Mouse (Mus musculus): ENCODE results near the gene Foxc1. TPM values are rescaled to one million over a fixed set of nuclear protein-coding genes. Genes with fewer than 3 reads are reported as not detected.

Gene Foxc1
- 1.9 and 2.0 TPM in 2 replicates for polyA plus RNA-seq (2012; rRNA removed)

DNA sequence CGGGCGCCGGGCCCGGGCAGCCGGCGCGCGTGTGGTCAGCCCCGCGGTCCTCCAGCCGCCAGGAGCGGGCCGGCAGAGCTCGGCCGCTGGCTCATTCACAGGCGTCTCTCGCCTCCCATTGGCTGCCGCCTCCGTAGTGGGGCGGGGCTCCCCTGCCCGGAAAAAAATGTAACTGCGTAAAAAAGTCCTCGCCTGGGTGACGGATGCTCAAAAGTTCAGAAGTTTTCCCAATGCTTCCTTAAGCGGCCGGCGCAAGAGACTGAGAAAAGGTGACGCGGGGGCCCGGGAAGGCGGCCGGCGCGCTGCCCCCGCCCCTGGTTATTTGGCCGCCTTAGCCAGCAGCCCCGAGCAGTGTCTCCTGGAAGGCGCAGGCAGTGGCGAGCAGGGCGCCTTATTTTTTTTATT, at the start of gene Foxc1:
Gene Foxc1, plus strand, starts transcription at position 206 of the 405 bp plus-strand sequence.
- H3K27ac ChIP-seq (ENCODE audit: insufficient read depth, low read length), result no peak within 1 kb of the TSS
- WGBS, result under 1% methylated on average over 36 of the region's 40 CpGs

GRCm38 (mm10) chr13:31760411-31760810, 46.0 kb upstream of the Foxc1 start:
- Histone ChIP-seq H3K27ac (ENCODE audit: insufficient read depth, low read length) (no peak overlapping the region), H3K27me3 (ENCODE audit: control insufficient read depth, insufficient read depth, low read length) (no peaks in the 10 kb centered on the region), H3K4me3 (replicated peaks; ENCODE audit: insufficient read depth, low read depth, low read length) (no peak overlapping the region), H3K4me1 (ENCODE audit: control insufficient read depth, insufficient read depth, low read length) (no peaks in the 10 kb centered on the region)
- DNase-seq, result no peak
- no peak for TF ChIP-seq CTCF (IDR thresholded peaks at IDR 0.05; ENCODE audit: borderline replicate concordance, insufficient read depth, low read depth, low read length)
- no peak for TF ChIP-seq POLR2A (IDR thresholded peaks at IDR 0.05; ENCODE audit: borderline replicate concordance, insufficient read depth, low read length)
- WGBS, result 59% methylated on average over 4 of the region's 4 CpGs

More for the DNA sequence above, at the start of gene Foxc1:
- Histone ChIP-seq H3K27me3 (ENCODE audit: control insufficient read depth, insufficient read depth, low read length) (peaks cover 22% of the 10 kb centered on the region), H3K4me3 (replicated peaks; ENCODE audit: insufficient read depth, low read depth, low read length) (peak within 1 kb of the TSS; percentile 17), H3K4me1 (ENCODE audit: control insufficient read depth, insufficient read depth, low read length) (no peaks in the 10 kb centered on the region)
- DNase-seq, result peak; percentile 43 to 48
- TF ChIP-seq CTCF (IDR thresholded peaks at IDR 0.05; ENCODE audit: borderline replicate concordance, insufficient read depth, low read depth, low read length) (no peak), POLR2A (IDR thresholded peaks at IDR 0.05; ENCODE audit: borderline replicate concordance, insufficient read depth, low read length) (no peak)

DNA sequence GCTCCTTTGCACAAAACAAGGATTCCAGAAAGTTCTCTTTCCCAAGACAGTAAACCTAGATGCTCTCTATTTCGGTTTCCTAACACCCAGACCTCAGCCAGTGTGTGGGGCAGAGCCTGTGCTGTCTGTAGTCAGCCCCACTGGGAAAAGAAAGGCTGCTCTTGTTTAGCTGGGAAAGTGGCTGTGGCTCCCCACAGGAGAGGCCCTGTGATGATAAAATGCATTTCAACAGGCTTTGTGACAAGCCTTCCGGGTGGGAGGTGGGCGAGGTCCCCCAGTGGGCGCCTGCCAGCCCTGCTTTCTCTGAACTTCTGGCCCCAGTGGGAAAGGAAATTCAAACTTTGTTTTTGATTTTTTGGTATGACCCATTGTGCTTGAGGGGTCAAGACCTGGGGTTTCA, 45.4 kb upstream of the Foxc1 start:
- DNase-seq, result no peak
- H3K4me3 ChIP-seq (replicated peaks; ENCODE audit: insufficient read depth, low read depth, low read length), result no peak overlapping the region
- 46% methylated on average over 4 of the region's 4 CpGs for WGBS
- H3K4me1 ChIP-seq (ENCODE audit: control insufficient read depth, insufficient read depth, low read length), result no peaks in the 10 kb centered on the region
- H3K27me3 ChIP-seq (ENCODE audit: control insufficient read depth, insufficient read depth, low read length), result no peaks in the 10 kb centered on the region
- no peak overlapping the region for H3K27ac ChIP-seq (ENCODE audit: insufficient read depth, low read length)
- TF ChIP-seq POLR2A (IDR thresholded peaks at IDR 0.05; ENCODE audit: borderline replicate concordance, insufficient read depth, low read length) (no peak), CTCF (IDR thresholded peaks at IDR 0.05; ENCODE audit: borderline replicate concordance, insufficient read depth, low read depth, low read length) (no peak)

DNA sequence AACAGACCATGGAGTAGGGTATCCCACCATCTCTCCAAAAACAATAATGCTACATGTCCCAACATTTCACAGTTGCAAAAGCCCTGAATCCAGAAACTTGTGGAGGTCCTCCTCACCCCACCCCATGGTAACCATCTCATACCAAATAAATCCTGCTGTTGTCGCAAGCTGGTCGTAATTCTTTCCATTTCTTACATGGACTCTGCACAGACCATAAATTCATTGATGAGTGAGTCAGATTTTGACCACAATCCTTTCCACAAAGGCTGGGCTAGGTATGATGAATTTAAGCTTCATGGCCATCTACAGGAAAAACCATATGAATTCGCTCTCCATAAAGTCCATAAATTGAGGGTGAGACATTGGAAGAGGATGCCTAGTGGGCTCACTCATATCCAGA, 42.0 kb upstream of the Foxc1 start:
- 96% methylated on average over 3 of the region's 3 CpGs for WGBS
- no peak for DNase-seq
- Histone ChIP-seq H3K27ac (ENCODE audit: insufficient read depth, low read length) (no peak overlapping the region), H3K27me3 (ENCODE audit: control insufficient read depth, insufficient read depth, low read length) (no peaks in the 10 kb centered on the region), H3K4me1 (ENCODE audit: control insufficient read depth, insufficient read depth, low read length) (no peaks in the 10 kb centered on the region), H3K4me3 (replicated peaks; ENCODE audit: insufficient read depth, low read depth, low read length) (no peak overlapping the region)
- TF ChIP-seq POLR2A (IDR thresholded peaks at IDR 0.05; ENCODE audit: borderline replicate concordance, insufficient read depth, low read length), result no peak
- TF ChIP-seq CTCF (IDR thresholded peaks at IDR 0.05; ENCODE audit: borderline replicate concordance, insufficient read depth, low read depth, low read length), result no peak

DNA sequence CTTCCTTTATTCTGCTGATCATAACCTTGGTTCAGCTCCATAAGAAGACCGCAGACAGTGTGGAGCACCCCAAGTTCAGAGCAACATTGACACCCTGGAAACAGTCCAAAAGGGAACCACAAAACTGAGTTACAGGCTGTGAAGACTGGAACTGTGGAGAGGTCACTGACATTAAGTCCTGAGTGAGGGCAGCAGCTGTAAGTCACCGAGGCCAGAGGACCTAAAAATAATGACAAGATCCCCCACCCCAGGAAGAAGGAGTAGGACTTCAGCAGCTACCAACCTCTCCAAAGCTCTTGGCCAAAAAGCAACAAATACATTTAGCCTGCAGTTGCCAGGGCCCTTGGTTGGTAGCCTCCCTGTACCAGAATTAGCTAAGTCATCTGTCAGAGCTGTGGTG, 40.9 kb upstream of the Foxc1 start:
- 74% methylated on average over 2 of the region's 2 CpGs for WGBS
- no peak overlapping the region for H3K27ac ChIP-seq (ENCODE audit: insufficient read depth, low read length)

GRCm38 (mm10) chr13:31772882-31773281, 33.6 kb upstream of the Foxc1 start:
- H3K4me1 ChIP-seq (ENCODE audit: control insufficient read depth, insufficient read depth, low read length), result no peaks in the 10 kb centered on the region
- DNase-seq, result no peak
- no peak overlapping the region for H3K4me3 ChIP-seq (replicated peaks; ENCODE audit: insufficient read depth, low read depth, low read length)
- no peak overlapping the region for H3K27ac ChIP-seq (ENCODE audit: insufficient read depth, low read length)
- WGBS, result 75% methylated on average over 5 of the region's 5 CpGs
- TF ChIP-seq POLR2A (IDR thresholded peaks at IDR 0.05; ENCODE audit: borderline replicate concordance, insufficient read depth, low read length) (no peak), CTCF (IDR thresholded peaks at IDR 0.05; ENCODE audit: borderline replicate concordance, insufficient read depth, low read depth, low read length) (no peak)
- no peaks in the 10 kb centered on the region for H3K27me3 ChIP-seq (ENCODE audit: control insufficient read depth, insufficient read depth, low read length)

More for the DNA sequence above, 40.9 kb upstream of the Foxc1 start:
- no peak for DNase-seq
- H3K4me3 ChIP-seq (replicated peaks; ENCODE audit: insufficient read depth, low read depth, low read length), result no peak overlapping the region
- H3K4me1 ChIP-seq (ENCODE audit: control insufficient read depth, insufficient read depth, low read length), result no peaks in the 10 kb centered on the region
- no peaks in the 10 kb centered on the region for H3K27me3 ChIP-seq (ENCODE audit: control insufficient read depth, insufficient read depth, low read length)
- TF ChIP-seq POLR2A (IDR thresholded peaks at IDR 0.05; ENCODE audit: borderline replicate concordance, insufficient read depth, low read length), result no peak
- no peak for TF ChIP-seq CTCF (IDR thresholded peaks at IDR 0.05; ENCODE audit: borderline replicate concordance, insufficient read depth, low read depth, low read length)

DNA sequence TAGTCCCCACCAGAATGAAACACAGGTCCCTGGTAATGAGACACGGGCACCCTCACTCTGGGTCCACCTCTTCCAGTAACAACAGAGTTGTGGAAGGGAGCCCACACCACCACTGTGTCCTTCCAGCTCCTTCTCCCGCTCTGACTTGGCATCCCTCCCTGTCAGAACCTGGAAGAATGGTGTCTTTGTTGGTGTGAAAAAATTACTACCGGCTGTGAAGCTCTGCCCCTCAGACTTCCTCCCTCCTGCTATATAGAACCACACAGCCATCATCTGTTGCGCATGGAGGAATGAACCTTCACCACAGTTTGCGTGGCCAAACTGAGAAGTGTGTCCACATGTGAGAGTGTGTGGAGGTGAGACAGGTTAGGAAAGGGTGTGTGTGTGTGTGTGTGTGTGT, 30.7 kb upstream of the Foxc1 start:
- no peaks in the 10 kb centered on the region for H3K27me3 ChIP-seq (ENCODE audit: control insufficient read depth, insufficient read depth, low read length)
- DNase-seq, result no peak
- 23% methylated on average over 5 of the region's 5 CpGs for WGBS
- no peaks in the 10 kb centered on the region for H3K4me1 ChIP-seq (ENCODE audit: control insufficient read depth, insufficient read depth, low read length)
- H3K4me3 ChIP-seq (replicated peaks; ENCODE audit: insufficient read depth, low read depth, low read length), result no peak overlapping the region
- TF ChIP-seq CTCF (IDR thresholded peaks at IDR 0.05; ENCODE audit: borderline replicate concordance, insufficient read depth, low read depth, low read length) (no peak), POLR2A (IDR thresholded peaks at IDR 0.05; ENCODE audit: borderline replicate concordance, insufficient read depth, low read length) (no peak)
- H3K27ac ChIP-seq (ENCODE audit: insufficient read depth, low read length), result no peak overlapping the region

DNA sequence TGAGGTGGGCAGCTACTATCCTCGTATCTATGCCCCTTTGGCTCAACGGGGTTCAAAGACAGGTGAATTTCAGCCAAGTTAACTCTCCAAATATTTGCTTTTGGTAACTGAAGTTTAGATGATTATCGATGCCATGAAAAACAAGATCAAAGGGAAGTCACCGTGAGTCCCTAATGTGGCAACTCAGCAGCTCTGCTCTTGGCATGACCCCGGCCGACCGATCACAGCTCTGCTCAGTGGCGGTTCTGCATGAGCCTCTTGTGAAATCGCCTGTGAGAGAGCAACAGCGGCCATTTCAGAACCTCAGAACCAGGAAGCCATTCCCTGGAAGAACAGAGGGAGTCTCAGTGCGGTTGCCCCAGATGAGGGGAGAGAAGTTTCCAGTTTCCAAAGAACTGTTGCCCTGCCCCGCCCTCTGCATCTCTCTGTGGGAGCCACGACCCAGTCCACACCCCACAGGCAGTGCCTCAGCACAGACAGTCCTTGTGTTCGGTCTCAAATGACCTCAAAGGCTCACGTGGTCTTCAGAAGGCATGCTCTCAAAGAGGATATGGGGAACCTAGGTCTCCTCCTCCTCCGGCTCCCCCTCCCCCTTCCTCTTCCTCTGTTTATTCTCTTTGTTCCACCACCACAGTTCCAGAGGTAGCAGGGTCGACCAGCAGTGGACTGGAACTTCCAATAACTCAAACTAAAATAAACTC, 27.0 kb upstream of the Foxc1 start:
- Histone ChIP-seq H3K27me3 (ENCODE audit: control insufficient read depth, insufficient read depth, low read length) (no peaks in the 10 kb centered on the region), H3K4me1 (ENCODE audit: control insufficient read depth, insufficient read depth, low read length) (no peaks in the 10 kb centered on the region), H3K4me3 (replicated peaks; ENCODE audit: insufficient read depth, low read depth, low read length) (no peak overlapping the region), H3K27ac (ENCODE audit: insufficient read depth, low read length) (no peak overlapping the region)
- 70% methylated on average over 17 of the region's 17 CpGs for WGBS
- TF ChIP-seq POLR2A (IDR thresholded peaks at IDR 0.05; ENCODE audit: borderline replicate concordance, insufficient read depth, low read length) (no peak), CTCF (IDR thresholded peaks at IDR 0.05; ENCODE audit: borderline replicate concordance, insufficient read depth, low read depth, low read length) (no peak)
- no peak for DNase-seq

Measured in cerebellum, adult 2 months (tissue).